Mouse (Mus musculus): ENCODE measurements around the gene Sec22a. TPM values are rescaled to one million over a fixed set of nuclear protein-coding genes. Genes with fewer than 3 reads are reported as not detected.

Sec22a gene
- total and polyA plus RNA-seq, 3 experiments, result 10.5 to 98.3 (median 11.4) TPM

- H3K36me3 ChIP-seq (ENCODE audit: control insufficient read depth in 1 of 2, insufficient read depth in 2 of 2, low read length in 2 of 2), result no peaks in the 10 kb centered on the region
- no peaks in the 10 kb centered on the region for H3K9me3 ChIP-seq (replicated peaks; ENCODE audit: insufficient read depth, low read length)
- H3K27me3 ChIP-seq (ENCODE audit: control insufficient read depth in 1 of 2, insufficient read depth in 2 of 2, low read length in 2 of 2), result no peaks in the 10 kb centered on the region
- DNase-seq (ENCODE audit: low read depth, low spot score), result no peak
- no peak overlapping the region for H3K27ac ChIP-seq (ENCODE audit: control insufficient read depth, low read depth, low read length)
- no peaks in the 10 kb centered on the region for H3K79me2 ChIP-seq (ENCODE audit: control insufficient read depth, insufficient read depth, low read length, poor library complexity)
- H3K4me3 ChIP-seq (ENCODE audit: control insufficient read depth in 1 of 2, insufficient read depth in 1 of 2, low read depth in 2 of 2, low read length in 2 of 2), result no peak overlapping the region
- no peak overlapping the region for H3K9ac ChIP-seq (ENCODE audit: control insufficient read depth, low read depth, low read length, poor library complexity, severe bottlenecking)
- no peak for TF ChIP-seq MAFK (IDR thresholded peaks at IDR 0.05; ENCODE audit: borderline replicate concordance, low read depth, low read length)
- TF ChIP-seq MYB (IDR thresholded peaks at IDR 0.05; ENCODE audit: low read depth, low read length), result no peak
- no peak for TF ChIP-seq USF1 (IDR thresholded peaks at IDR 0.05; ENCODE audit: low read depth, low read length)
- no peak for TF ChIP-seq CHD1 (IDR thresholded peaks at IDR 0.05; ENCODE audit: low read depth, low read length)
- TF ChIP-seq MAZ (IDR thresholded peaks at IDR 0.05; ENCODE audit: low read depth, low read length), result no peak
- TF ChIP-seq CTCF (IDR thresholded peaks at IDR 0.05 in 2 of 3, conservative IDR thresholded peaks at IDR 0.05 in 1 of 3; ENCODE audit: control insufficient read depth in 1 of 3, insufficient read depth in 1 of 3, low read depth in 2 of 3, low read length in 3 of 3, poor library complexity in 1 of 3, severe bottlenecking in 1 of 3), result no peak
- TF ChIP-seq RCOR1 (IDR thresholded peaks at IDR 0.05; ENCODE audit: low read depth, low read length), result no peak
- TF ChIP-seq E2F4 (IDR thresholded peaks at IDR 0.05; ENCODE audit: borderline replicate concordance, low read depth, low read length), result no peak
- no peak for TF ChIP-seq SIN3A (IDR thresholded peaks at IDR 0.05; ENCODE audit: low read length)
- no peak for TF ChIP-seq POLR2AphosphoS5 (IDR thresholded peaks at IDR 0.05; ENCODE audit: borderline replicate concordance, low read depth, low read length)
- no peak for TF ChIP-seq HCFC1 (IDR thresholded peaks at IDR 0.05; ENCODE audit: low read depth, low read length)
- no peak for TF ChIP-seq NRF1 (IDR thresholded peaks at IDR 0.05; ENCODE audit: insufficient read depth, low read depth, low read length, poor library complexity, severe bottlenecking)
- no peak for TF ChIP-seq CHD2 (IDR thresholded peaks at IDR 0.05; ENCODE audit: low read length)
- no peak for TF ChIP-seq RAD21 (IDR thresholded peaks at IDR 0.05; ENCODE audit: low read depth, low read length)
- TF ChIP-seq EP300 (IDR thresholded peaks at IDR 0.05; ENCODE audit: low read depth in 1 of 2, low read length in 2 of 2), result no peak
- no peak for TF ChIP-seq ZNF384 (IDR thresholded peaks at IDR 0.05; ENCODE audit: low read depth, low read length)
- no peak for TF ChIP-seq GABPA (IDR thresholded peaks at IDR 0.05; ENCODE audit: low read depth, low read length)
- no peak for TF ChIP-seq NELFE (IDR thresholded peaks at IDR 0.05; ENCODE audit: low read depth, low read length)
- no peak for TF ChIP-seq JUND (IDR thresholded peaks at IDR 0.05; ENCODE audit: low read depth, low read length)
- H3K4me1 ChIP-seq (ENCODE audit: control insufficient read depth in 1 of 2, insufficient read depth in 2 of 2, low read length in 2 of 2), result no peaks in the 10 kb centered on the region
These were observed 58.5 kb downstream of the Sec22a start for GRCm38 (mm10) chr16:35305226-35305625.

DNA sequence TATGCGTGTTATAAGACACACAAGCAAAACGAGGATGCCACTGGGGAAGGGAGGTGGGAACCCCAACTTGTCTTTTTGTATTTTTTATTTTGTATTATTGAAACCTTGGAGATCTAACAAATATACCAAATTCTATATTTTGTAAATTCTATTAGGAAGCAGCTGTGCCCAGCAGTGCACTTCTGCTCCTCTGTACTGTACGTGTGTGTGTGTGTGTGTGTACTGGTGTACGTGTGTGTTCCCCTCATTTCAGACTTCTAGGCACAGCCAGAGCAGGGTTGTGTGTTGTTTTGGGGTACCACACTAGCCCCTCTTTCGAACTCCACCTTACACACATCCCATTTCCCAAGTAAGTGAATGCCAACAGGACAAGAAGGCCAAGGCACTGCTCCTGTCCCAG lies 59.3 kb downstream of the Sec22a start:
- Histone ChIP-seq H3K9me3 (replicated peaks; ENCODE audit: insufficient read depth, low read length) (no peaks in the 10 kb centered on the region), H3K27me3 (ENCODE audit: control insufficient read depth in 1 of 2, insufficient read depth in 2 of 2, low read length in 2 of 2) (no peaks in the 10 kb centered on the region), H3K4me3 (ENCODE audit: control insufficient read depth in 1 of 2, insufficient read depth in 1 of 2, low read depth in 2 of 2, low read length in 2 of 2) (no peak overlapping the region), H3K27ac (ENCODE audit: control insufficient read depth, low read depth, low read length) (no peak overlapping the region), H3K36me3 (ENCODE audit: control insufficient read depth in 1 of 2, insufficient read depth in 2 of 2, low read length in 2 of 2) (no peaks in the 10 kb centered on the region), H3K9ac (ENCODE audit: control insufficient read depth, low read depth, low read length, poor library complexity, severe bottlenecking) (no peak overlapping the region), H3K79me2 (ENCODE audit: control insufficient read depth, insufficient read depth, low read length, poor library complexity) (no peaks in the 10 kb centered on the region), H3K4me1 (ENCODE audit: control insufficient read depth in 1 of 2, insufficient read depth in 2 of 2, low read length in 2 of 2) (no peaks in the 10 kb centered on the region)
- DNase-seq (ENCODE audit: low read depth, low spot score), result no peak
- TF ChIP-seq POLR2A (IDR thresholded peaks at IDR 0.05; ENCODE audit: control insufficient read depth in 1 of 2, insufficient read depth in 1 of 2, low read depth in 1 of 2, low read length in 2 of 2, poor library complexity in 1 of 2) (no peak), MEF2A (IDR thresholded peaks at IDR 0.05; ENCODE audit: extremely low read depth, insufficient replicate concordance, low read depth, low read length, poor library complexity, severe bottlenecking) (no peak), ZMIZ1 (IDR thresholded peaks at IDR 0.05; ENCODE audit: low read depth, low read length) (no peak), ZNF384 (IDR thresholded peaks at IDR 0.05; ENCODE audit: low read depth, low read length) (no peak), POLR2AphosphoS5 (IDR thresholded peaks at IDR 0.05; ENCODE audit: borderline replicate concordance, low read depth, low read length) (no peak), SIN3A (IDR thresholded peaks at IDR 0.05; ENCODE audit: low read length) (no peak), ELF1 (IDR thresholded peaks at IDR 0.05; ENCODE audit: low read depth, low read length) (no peak), MXI1 (IDR thresholded peaks at IDR 0.05; ENCODE audit: low read depth, low read length) (no peak), TBP (IDR thresholded peaks at IDR 0.05; ENCODE audit: low read depth, low read length) (no peak), JUND (IDR thresholded peaks at IDR 0.05; ENCODE audit: low read depth, low read length) (no peak), USF2 (IDR thresholded peaks at IDR 0.05; ENCODE audit: borderline replicate concordance in 1 of 2, insufficient read depth in 1 of 2, low read depth in 1 of 2, low read length in 2 of 2) (no peak), GATA1 (IDR thresholded peaks at IDR 0.05; ENCODE audit: low read depth, low read length) (no peak), CHD1 (IDR thresholded peaks at IDR 0.05; ENCODE audit: low read depth, low read length) (no peak), TAL1 (IDR thresholded peaks at IDR 0.05; ENCODE audit: low read length) (no peak), E2F4 (IDR thresholded peaks at IDR 0.05; ENCODE audit: borderline replicate concordance, low read depth, low read length) (no peak), BHLHE40 (IDR thresholded peaks at IDR 0.05; ENCODE audit: borderline replicate concordance, low read depth, low read length) (no peak), ZC3H11A (IDR thresholded peaks at IDR 0.05; ENCODE audit: low read depth, low read length) (no peak), EP300 (IDR thresholded peaks at IDR 0.05; ENCODE audit: low read depth in 1 of 2, low read length in 2 of 2) (no peak)

All from MEL (cell line).